Mouse (Mus musculus) G1E (cell line): ENCODE results near the gene Gnb1l. TPM values are rescaled to one million over a fixed set of nuclear protein-coding genes. Genes with fewer than 3 reads are reported as not detected.

Experiments
- ATAC-seq: 2 replicates; pipeline ENCODE4 v1.8.0; 2016; ENCODE audit warnings: mild to moderate bottlenecking; ENCODE audit not compliant: insufficient number of reproducible peaks, poor library complexity, low FRiP score, severe bottlenecking; ENCODE audit errors: extremely low read depth
- DNase-seq: peaks from one replicate; pipeline ENCODE4 v3.0.0; 2012; ENCODE audit warnings: low spot score
- H3K27me3 ChIP-seq: 2 replicates; pipeline ENCODE4 v1.6.1; 2012; ENCODE audit warnings: mild to moderate bottlenecking, low read length, inconsistent platforms; ENCODE audit not compliant: insufficient read depth
- H3K36me3 ChIP-seq: replicated peaks from 2 replicates; pipeline ENCODE3; 2012; ENCODE audit warnings: mild to moderate bottlenecking, inconsistent platforms
- H3K4me1 ChIP-seq: 2 replicates; pipeline ENCODE4 v1.6.1; 2012; ENCODE audit warnings: low read depth, low read length, inconsistent platforms, mixed read lengths; ENCODE audit not compliant: insufficient read depth
- H3K4me3 ChIP-seq: 2 replicates; pipeline ENCODE4 v1.5.1; 2012; ENCODE audit warnings: low read depth, mild to moderate bottlenecking, inconsistent platforms, low read length, moderate library complexity, mixed read lengths
- H3K9me3 ChIP-seq: replicated peaks from 2 replicates; pipeline ENCODE4 v1.6.1; 2012; ENCODE audit warnings: inconsistent platforms
- CTCF ChIP-seq: IDR thresholded peaks from 2 replicates; pipeline ENCODE4 v1.5.1; 2012; ENCODE audit warnings: low read depth, low read length, inconsistent platforms, mixed read lengths
- GATA1 ChIP-seq: IDR thresholded peaks from 2 replicates; pipeline ENCODE4 v1.6.1; 2012; ENCODE audit warnings: borderline replicate concordance, low read length, inconsistent platforms, mixed read lengths
- GATA2 ChIP-seq: IDR thresholded peaks from 2 replicates; pipeline ENCODE4 v1.6.1; 2012; ENCODE audit warnings: low read depth, low read length, inconsistent platforms, borderline replicate concordance
- POLR2AphosphoS5 ChIP-seq: IDR thresholded peaks from 2 replicates; pipeline ENCODE4 v1.6.1; 2012; ENCODE audit warnings: low read depth, low read length, inconsistent platforms; ENCODE audit not compliant: insufficient replicate concordance
- TAL1 ChIP-seq: conservative IDR thresholded peaks from 2 replicates; pipeline ENCODE4 v1.6.1; 2012; ENCODE audit warnings: low read depth, low read length, inconsistent platforms, mixed read lengths
- polyA plus RNA-seq: library from polyadenylated mRNA; stranded (reverse); fragments of >175 nt; gene quantifications from 2 replicates; pipeline ENCODE4 v1.2.3, GENCODE M21; 2012
- total RNA-seq, 2 experiments: library from RNA; stranded (forward) in 1 of 2; stranded (reverse) in 1 of 2; fragments of 200-1000 nt in 1 of 2; fragments of >200 nt in 1 of 2; fragmentation: Nextera tagmentation in 1 of 2; gene quantifications; 2 replicates each; pipeline ENCODE4 v1.2.3; 2014 to 2017

Gene Gnb1l
- total and polyA plus RNA-seq, 3 experiments, result 6.1 to 8.0 (median 7.9) TPM

DNA sequence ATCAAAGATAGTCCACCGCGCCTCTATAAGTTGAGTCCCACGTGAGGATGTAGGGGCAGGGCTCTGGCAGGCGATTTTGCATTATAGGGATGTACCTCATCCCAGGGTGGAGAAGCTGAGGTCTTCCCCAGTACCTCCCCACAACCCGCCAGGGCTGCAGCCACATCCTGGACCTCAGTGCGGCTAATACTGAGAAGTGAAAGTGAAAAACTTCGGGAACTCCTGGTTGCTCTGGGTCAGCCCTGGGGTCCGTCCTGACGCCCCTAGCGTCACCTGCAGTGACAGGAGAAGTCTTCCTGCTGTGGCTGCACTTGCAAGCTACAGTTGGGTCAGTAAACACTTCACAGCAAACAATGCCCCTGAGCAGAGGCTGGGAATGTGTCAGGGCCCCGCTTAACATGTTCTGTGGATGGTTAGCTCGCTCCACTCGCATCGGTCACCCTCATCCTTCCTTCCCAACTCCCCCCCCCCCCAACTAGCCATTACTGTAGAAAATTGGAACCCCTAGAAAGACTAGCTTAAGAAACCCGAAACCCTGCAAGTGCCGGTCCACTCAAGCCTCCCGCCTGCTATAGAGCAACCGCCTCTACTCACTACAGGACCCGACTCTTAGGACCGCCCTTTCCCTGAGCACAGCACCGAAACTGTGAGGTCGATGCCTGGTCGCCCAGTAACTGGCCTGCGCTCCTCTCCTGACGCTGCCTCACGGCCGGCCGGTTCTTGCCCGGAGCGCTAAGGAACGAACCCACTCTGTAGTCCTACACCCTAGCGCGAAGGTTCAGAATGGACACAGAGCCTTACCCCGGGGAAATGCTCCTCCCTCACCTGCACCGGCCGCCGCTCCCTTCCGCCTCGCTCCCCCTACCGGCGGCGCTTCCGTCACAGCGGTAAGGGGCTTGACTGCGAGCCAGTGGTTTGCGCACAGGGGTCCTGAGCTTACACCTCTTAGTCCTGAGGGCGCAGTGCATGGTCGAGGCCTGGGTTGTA is 91.6 kb downstream of the Gnb1l start, which contains the start of gene Tbx1:
Tbx1 (minus strand) TSS at position 868 of the 987 bp plus-strand sequence.
- DNase-seq, result no peak
- Histone ChIP-seq H3K36me3 (no peaks in the 10 kb centered on the region), H3K27me3 (peaks cover 54% of the 10 kb centered on the region), H3K9me3 (peaks cover 19% of the 10 kb centered on the region), H3K4me3 (no peak within 1 kb of the TSS), H3K4me1 (no peaks in the 10 kb centered on the region)
- no peak for TF ChIP-seq GATA2
- no peak for TF ChIP-seq GATA1
- no peak for TF ChIP-seq POLR2AphosphoS5
- no peak for TF ChIP-seq CTCF
- no peak for TF ChIP-seq TAL1
- ATAC-seq, result no peak

DNA sequence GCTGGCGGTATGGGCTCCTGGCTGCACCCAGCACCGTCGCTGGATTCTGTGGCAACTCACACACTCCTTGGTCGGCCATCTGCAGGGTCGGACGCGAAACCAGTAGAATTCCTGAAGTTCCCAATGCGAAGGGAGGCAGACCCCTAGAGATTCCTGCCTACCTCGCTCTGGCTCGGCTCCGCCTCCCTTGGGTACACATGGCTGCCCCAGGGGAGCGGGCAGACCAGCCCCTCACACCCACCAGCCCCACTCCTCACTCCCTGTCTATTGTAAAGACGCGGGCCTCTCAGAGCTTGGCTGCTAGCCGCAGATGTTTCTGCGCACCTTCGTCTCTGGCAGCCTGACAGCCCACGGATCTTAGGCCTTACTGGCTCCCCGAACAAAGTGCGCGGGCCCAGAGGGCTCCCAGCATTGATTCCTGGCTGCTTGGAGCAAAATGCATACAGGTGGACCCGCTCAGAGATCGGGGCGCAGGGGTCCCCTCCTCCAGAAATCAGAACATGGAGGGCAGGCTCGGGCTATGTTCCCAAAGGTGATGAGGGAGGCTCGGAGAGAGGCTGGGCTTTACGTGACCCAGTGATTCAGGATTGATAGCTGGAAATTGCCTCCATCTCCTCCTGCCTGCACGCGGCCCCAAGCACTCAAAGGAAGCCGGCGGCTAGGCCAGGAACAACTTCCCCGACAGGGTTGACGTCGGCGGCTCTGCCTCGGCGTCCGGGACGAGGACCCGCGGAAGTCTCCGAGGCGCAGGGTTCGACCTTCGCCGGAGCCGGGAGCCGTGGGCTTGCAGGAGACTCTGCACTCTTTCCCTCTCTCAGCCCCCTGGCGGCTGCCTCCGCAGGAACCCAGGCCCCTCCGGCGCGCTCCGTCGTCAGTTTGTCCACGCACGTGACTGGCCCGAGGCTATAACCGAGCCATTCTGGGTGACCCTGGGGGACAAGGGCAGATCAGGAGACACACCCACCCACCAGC is 92.8 kb downstream of the Gnb1l start:
- peaks cover 58% of the 10 kb centered on the region for H3K27me3 ChIP-seq

DNA sequence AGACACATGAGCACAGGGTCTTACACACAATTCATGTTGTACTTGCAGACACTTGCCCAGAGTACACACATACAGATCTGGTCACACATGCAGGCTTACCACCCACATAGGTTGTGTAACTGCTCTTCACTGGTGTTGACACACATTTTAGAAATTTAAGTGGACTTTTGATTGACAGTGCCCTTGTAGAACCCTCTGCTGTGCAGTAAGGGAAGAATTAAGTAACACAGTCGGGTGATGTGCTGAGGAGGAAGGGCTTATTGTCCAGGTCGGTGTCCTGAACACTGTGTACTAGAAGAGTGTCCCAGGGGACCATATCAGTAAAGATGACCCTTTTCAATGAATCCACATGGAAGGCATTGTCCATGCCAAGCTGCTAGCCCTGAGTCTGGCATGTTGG is 95.4 kb downstream of the Gnb1l start:
- no peak overlapping the region for H3K4me3 ChIP-seq
- ATAC-seq, result no peak
- no peak for TF ChIP-seq GATA2
- no peaks in the 10 kb centered on the region for H3K9me3 ChIP-seq
- peaks cover 52% of the 10 kb centered on the region for H3K27me3 ChIP-seq
- no peak for DNase-seq
- no peaks in the 10 kb centered on the region for H3K36me3 ChIP-seq
- no peaks in the 10 kb centered on the region for H3K4me1 ChIP-seq

More for the DNA sequence above, 92.8 kb downstream of the Gnb1l start:
- ATAC-seq, result no peak
- TF ChIP-seq GATA2 (no peak), POLR2AphosphoS5 (no peak), GATA1 (no peak), TAL1 (no peak), CTCF (no peak)
- Histone ChIP-seq H3K36me3 (no peaks in the 10 kb centered on the region), H3K9me3 (peaks cover 16% of the 10 kb centered on the region), H3K4me3 (no peak overlapping the region), H3K4me1 (no peaks in the 10 kb centered on the region)
- DNase-seq, result no peak

DNA sequence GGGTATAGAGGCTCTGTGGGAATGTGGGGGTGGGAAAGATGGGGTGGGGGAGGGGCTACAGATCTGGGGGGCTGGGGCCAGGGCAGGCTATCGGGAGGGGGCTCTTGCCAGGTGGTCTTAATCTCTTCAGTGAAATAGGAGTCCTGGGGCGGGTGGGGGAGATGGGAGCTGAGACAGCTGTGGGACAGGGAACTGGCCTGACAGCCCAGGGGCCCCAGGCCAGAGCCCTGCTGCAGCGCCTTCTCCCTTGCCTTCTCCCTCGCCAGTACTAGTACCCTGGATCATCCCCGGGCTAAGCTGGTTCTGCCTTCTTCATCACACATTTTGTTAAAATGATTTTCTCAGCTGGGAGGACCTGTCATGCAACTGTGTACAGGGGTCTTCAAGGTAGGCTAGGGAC is 97.7 kb downstream of the Gnb1l start:
- peaks cover 35% of the 10 kb centered on the region for H3K27me3 ChIP-seq
- TF ChIP-seq GATA2 (no peak), POLR2AphosphoS5 (no peak), TAL1 (no peak), CTCF (no peak)
- no peaks in the 10 kb centered on the region for H3K36me3 ChIP-seq

DNA sequence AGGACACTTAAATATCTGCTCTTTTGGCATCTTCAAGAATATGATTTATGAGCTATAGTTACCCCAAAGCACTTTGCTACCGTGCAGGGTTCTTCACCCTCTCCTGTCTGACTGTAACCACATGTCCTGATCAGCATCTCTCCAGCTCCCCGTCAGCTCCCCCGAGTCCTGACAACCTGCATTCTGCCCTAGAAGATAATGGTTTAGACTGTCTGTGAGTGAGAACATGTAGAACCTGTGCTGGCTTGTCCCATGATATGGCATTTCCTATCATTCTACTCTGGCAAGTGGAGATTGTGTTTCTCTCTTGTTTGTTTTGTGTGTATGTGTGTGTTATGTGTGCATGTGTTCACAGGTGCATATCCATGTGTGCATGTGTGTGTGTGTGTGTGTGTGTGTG is 99.5 kb downstream of the Gnb1l start:
- Histone ChIP-seq H3K9me3 (no peaks in the 10 kb centered on the region), H3K4me1 (no peaks in the 10 kb centered on the region), H3K4me3 (no peak overlapping the region), H3K36me3 (no peaks in the 10 kb centered on the region), H3K27me3 (peaks cover 29% of the 10 kb centered on the region)
- ATAC-seq, result no peak
- no peak for TF ChIP-seq GATA2
- no peak for TF ChIP-seq POLR2AphosphoS5
- TF ChIP-seq TAL1, result no peak
- TF ChIP-seq CTCF, result no peak
- TF ChIP-seq GATA1, result no peak
- no peak for DNase-seq

More for the DNA sequence above, 97.7 kb downstream of the Gnb1l start:
- no peak overlapping the region for H3K4me3 ChIP-seq
- no peaks in the 10 kb centered on the region for H3K4me1 ChIP-seq
- DNase-seq, result no peak
- no peaks in the 10 kb centered on the region for H3K9me3 ChIP-seq
- no peak for ATAC-seq

DNA sequence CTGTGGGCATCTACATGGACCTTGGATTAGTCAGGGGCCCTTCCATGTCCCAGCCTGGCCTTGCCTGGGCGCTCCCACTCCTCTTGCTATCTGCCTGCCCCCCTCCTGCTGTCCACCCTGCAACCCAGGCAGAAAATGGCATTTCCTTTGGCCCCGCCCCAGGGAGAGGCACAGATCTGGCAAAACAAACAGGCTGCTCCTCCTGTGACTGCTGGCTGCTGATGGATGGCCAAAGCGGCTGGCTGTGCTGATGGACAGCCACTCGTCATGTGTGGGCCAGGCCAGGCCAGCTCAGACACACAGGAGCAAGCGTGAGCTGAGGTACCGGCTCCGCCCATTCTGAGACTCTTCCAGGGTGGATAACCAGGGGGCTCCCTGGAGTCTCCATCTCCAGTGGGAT is 102.9 kb downstream of the Gnb1l start:
- H3K4me1 ChIP-seq, result no peaks in the 10 kb centered on the region
- H3K36me3 ChIP-seq, result no peaks in the 10 kb centered on the region
- TF ChIP-seq CTCF, result no peak
- TF ChIP-seq GATA1, result no peak
- TF ChIP-seq GATA2, result no peak
- no peak for TF ChIP-seq TAL1
- no peak for TF ChIP-seq POLR2AphosphoS5
- ATAC-seq, result no peak
- DNase-seq, result no peak
- H3K4me3 ChIP-seq, result no peak overlapping the region
- H3K9me3 ChIP-seq, result no peaks in the 10 kb centered on the region
- H3K27me3 ChIP-seq, result peaks cover 30% of the 10 kb centered on the region
